Mouse (Mus musculus) ES-Bruce4 (cell line): Measurements from ENCODE around the gene Nav3. TPM values are rescaled to one million over a fixed set of nuclear protein-coding genes. Genes with fewer than 3 reads are reported as not detected.

Source experiments
- H3K27ac ChIP-seq: 2 replicates; pipeline ENCODE4 v1.5.1; 2012; ENCODE audit warnings: low read length, inconsistent platforms; ENCODE audit not compliant: insufficient read depth
- H3K27me3 ChIP-seq: 2 replicates; pipeline ENCODE4 v1.6.1; 2012; ENCODE audit warnings: mild to moderate bottlenecking, low read length, inconsistent platforms; ENCODE audit not compliant: control insufficient read depth, poor library complexity, insufficient read depth, severe bottlenecking
- H3K36me3 ChIP-seq: 2 replicates; pipeline ENCODE4 v1.6.1; 2012; ENCODE audit warnings: inconsistent platforms, mild to moderate bottlenecking, low read length, moderate library complexity; ENCODE audit not compliant: control insufficient read depth, poor library complexity, insufficient read depth, severe bottlenecking
- H3K4me1 ChIP-seq: one replicate; pipeline ENCODE4 v1.8.1; 2011; ENCODE audit warnings: low read length; ENCODE audit not compliant: control insufficient read depth, insufficient read depth
- H3K4me3 ChIP-seq: 2 replicates; pipeline ENCODE4 v1.5.1; 2011; ENCODE audit warnings: low read depth, mild to moderate bottlenecking, low read length
- H3K9ac ChIP-seq: 2 replicates; pipeline ENCODE4 v1.6.1; 2012; ENCODE audit warnings: low read depth, mild to moderate bottlenecking, inconsistent platforms; ENCODE audit not compliant: poor library complexity, severe bottlenecking
- H3K9me3 ChIP-seq: replicated peaks from 2 replicates; pipeline ENCODE4 v1.6.1; 2012; ENCODE audit warnings: mild to moderate bottlenecking, low read length, inconsistent platforms; ENCODE audit not compliant: control insufficient read depth, poor library complexity, insufficient read depth, severe bottlenecking
- CTCF ChIP-seq: IDR thresholded peaks from one replicate; pipeline ENCODE4 v1.8.1; 2011; ENCODE audit warnings: low read depth, low read length
- EP300 ChIP-seq: IDR thresholded peaks from 2 replicates; pipeline ENCODE4 v1.6.1; 2011; ENCODE audit warnings: low read depth, low read length; ENCODE audit not compliant: insufficient read depth
- POLR2A ChIP-seq: IDR thresholded peaks from one replicate; pipeline ENCODE4 v1.8.1; 2011; ENCODE audit warnings: low read length; ENCODE audit not compliant: insufficient read depth
- polyA plus RNA-seq: library from polyadenylated mRNA; stranded (reverse); fragments of >200 nt; gene quantifications from 2 replicates; pipeline ENCODE4 v1.2.4, GENCODE M21; 2011; ENCODE audit warnings: low read depth; ENCODE audit not compliant: missing spikeins, insufficient read depth, insufficient read length

Gene Nav3
- polyA plus RNA-seq, 1 experiment: 0.36 TPM

DNA sequence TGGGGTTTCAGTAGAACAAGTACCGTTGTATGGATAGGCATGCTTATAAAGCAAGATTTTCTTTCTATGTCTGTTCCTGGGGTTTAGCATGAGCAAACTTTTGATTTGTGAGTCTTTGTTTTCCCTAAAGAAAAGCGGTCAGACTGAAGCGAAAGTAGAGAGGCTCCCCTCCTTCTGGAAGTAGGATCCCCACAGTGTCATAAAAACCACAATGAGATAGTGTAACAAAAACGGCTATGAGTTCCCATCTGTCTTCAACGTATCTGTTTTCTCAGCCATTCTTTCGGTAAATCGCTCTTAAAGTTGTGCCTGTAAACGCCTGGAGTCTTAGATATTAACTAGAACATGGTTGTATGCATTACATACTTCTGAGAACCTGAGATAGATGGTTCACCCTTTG lies 479.7 kb downstream of the Nav3 start:
- no peaks in the 10 kb centered on the region for H3K36me3 ChIP-seq
- no peaks in the 10 kb centered on the region for H3K9me3 ChIP-seq
- no peaks in the 10 kb centered on the region for H3K27me3 ChIP-seq
- H3K4me3 ChIP-seq: no peak overlapping the region
- no peak for TF ChIP-seq POLR2A
- TF ChIP-seq EP300: no peak
- no peak for TF ChIP-seq CTCF
- no peak overlapping the region for H3K9ac ChIP-seq
- H3K4me1 ChIP-seq: no peaks in the 10 kb centered on the region
- no peak overlapping the region for H3K27ac ChIP-seq

DNA sequence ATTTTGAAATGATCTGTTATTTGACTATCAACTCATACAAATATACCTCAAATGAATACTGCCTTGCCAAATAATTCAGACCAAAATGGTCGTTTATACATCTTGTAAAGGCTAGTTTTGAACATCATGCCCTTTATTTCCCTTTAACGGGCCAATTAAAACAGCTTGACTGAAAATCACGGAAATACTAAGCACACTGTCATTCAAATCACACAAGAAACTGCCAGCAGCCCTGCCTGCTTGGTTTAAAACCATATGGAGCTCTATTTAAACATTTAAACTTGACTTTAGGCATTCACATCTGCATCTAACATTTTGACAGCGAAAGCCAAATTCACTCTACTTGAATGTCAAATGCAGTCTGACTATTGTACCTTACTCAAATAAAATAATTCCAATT lies 481.8 kb downstream of the Nav3 start:
- TF ChIP-seq POLR2A (no peak), EP300 (no peak), CTCF (no peak)
- no peaks in the 10 kb centered on the region for H3K4me1 ChIP-seq
- no peak overlapping the region for H3K4me3 ChIP-seq

DNA sequence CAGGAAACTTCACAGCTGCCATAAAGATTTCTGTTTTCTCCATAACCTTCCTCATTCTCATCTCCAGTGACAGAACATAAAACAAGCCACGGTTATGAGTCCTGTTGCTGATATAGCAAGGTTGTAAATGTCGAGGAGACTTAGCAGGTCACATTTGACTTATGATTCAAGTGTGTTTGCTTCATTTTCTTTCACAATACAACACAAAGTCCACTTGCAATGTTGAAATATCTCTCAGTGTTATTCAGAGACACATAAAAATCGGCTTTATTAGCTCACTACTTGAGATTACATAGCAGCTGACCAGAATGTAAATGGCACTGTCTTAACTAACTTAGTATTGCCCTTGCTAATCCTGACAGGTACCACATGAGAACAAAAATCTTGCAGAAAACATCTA lies 482.5 kb downstream of the Nav3 start:
- Histone ChIP-seq H3K27me3 (no peaks in the 10 kb centered on the region), H3K36me3 (no peaks in the 10 kb centered on the region), H3K4me3 (no peak overlapping the region), H3K4me1 (no peaks in the 10 kb centered on the region), H3K9ac (no peak overlapping the region), H3K27ac (no peak overlapping the region), H3K9me3 (no peaks in the 10 kb centered on the region)
- TF ChIP-seq EP300 (no peak), CTCF (no peak), POLR2A (no peak)

More for the DNA sequence above, 481.8 kb downstream of the Nav3 start:
- Histone ChIP-seq H3K27me3 (no peaks in the 10 kb centered on the region), H3K9ac (no peak overlapping the region), H3K36me3 (no peaks in the 10 kb centered on the region), H3K27ac (no peak overlapping the region), H3K9me3 (no peaks in the 10 kb centered on the region)

DNA sequence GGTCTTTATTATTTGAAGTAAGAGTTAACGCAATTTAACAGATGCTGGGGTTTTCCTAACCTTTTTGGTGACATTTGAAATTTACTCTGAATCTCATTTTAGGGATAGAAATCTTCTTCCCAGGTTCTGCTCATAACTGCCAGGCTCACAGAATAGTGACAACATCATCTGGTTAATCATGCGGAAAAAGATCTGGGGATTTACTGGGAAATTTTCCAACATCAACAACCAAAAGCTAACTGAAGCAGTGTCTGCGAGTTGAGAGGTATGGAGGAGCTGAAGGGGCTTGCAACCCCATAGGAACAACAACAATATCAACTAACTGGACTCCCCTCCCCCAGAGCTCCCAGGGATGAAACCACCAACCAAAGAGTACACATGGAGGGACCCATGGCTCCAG lies 505.7 kb downstream of the Nav3 start:
- no peaks in the 10 kb centered on the region for H3K36me3 ChIP-seq
- H3K9me3 ChIP-seq: no peaks in the 10 kb centered on the region
- no peak overlapping the region for H3K4me3 ChIP-seq
- no peak overlapping the region for H3K27ac ChIP-seq
- no peaks in the 10 kb centered on the region for H3K27me3 ChIP-seq
- H3K9ac ChIP-seq: no peak overlapping the region
- TF ChIP-seq EP300 (no peak), CTCF (no peak), POLR2A (no peak)
- H3K4me1 ChIP-seq: no peaks in the 10 kb centered on the region

DNA sequence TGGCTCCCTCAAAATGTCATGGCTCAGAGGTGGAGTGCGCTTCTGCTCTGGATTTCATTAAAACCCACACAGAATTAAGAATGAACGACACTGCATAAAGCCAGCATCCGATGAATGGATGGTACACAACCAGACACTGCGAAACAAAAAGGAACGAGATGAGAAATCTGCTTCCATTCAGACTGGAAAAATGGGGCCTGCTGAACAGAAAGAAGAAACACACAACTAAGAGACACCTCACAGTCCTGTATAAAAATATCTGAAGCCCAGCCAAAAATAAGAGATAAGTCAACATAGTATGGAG lies 526.7 kb downstream of the Nav3 start:
- TF ChIP-seq POLR2A (no peak), CTCF (no peak), EP300 (no peak)
- no peak overlapping the region for H3K4me3 ChIP-seq
- H3K4me1 ChIP-seq: no peaks in the 10 kb centered on the region
- H3K27ac ChIP-seq: no peak overlapping the region
- H3K27me3 ChIP-seq: no peaks in the 10 kb centered on the region
- H3K9ac ChIP-seq: no peak overlapping the region
- H3K36me3 ChIP-seq: no peaks in the 10 kb centered on the region
- H3K9me3 ChIP-seq: no peaks in the 10 kb centered on the region

DNA sequence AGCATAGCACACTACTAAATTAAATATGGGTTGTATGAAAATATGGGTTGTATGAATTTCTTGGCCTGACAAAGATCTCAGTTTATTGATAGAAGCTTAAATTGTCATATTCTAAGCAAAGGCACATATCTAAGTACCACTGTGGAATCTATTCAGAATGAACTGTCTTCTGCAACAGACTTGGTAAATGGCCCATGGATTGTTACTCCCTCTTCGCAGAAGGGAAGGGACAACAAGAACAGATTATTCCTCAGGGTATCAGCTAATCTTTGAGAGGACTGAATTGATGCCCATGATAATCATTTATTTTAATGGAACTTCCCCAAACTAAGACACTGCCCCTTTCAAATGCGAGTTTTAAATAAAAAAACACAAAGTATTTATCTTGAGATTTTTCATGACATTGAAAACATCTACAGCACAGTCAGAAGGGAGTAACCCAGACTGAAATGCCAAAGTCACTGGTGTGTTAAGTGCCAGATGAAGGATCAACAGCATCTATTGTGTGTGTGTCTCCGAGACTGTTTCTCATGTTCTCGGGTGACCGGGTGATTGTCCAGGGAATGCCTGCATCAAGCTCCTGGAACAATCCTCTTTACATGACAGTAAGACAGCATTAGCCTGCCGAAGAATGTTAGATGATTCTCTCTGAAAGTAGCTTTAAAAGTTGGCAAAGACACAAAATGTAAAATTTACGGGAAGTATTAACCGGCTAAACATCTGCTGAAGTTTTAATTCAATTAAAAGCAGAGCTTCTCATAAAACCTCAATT lies 527.3 kb downstream of the Nav3 start:
- no peak overlapping the region for H3K9ac ChIP-seq
- H3K9me3 ChIP-seq: no peaks in the 10 kb centered on the region
- H3K27ac ChIP-seq: no peak overlapping the region
- H3K4me1 ChIP-seq: no peaks in the 10 kb centered on the region
- H3K4me3 ChIP-seq: no peak overlapping the region
- H3K27me3 ChIP-seq: no peaks in the 10 kb centered on the region
- TF ChIP-seq EP300: no peak
- no peak for TF ChIP-seq POLR2A
- no peak for TF ChIP-seq CTCF
- H3K36me3 ChIP-seq: no peaks in the 10 kb centered on the region
